In genomic region chr19:29454141-29454601, GRCm38 (mm10) we compare ENCODE assay signal across 19 mouse cellular contexts. TPM values are rescaled to one million over a fixed set of nuclear protein-coding genes. Genes with fewer than 3 reads are reported as not detected.
DNase-seq lines count a peak whose midpoint lies in the region; ATAC-seq and TF ChIP-seq lines count a peak whose summit lies in the region.
"Had no signal": no experiment of that assay in that cellular context is flagged by ENCODE, and none has a peak within 500 bp of the region (broad histone marks: within the 10 kb centered on the region; RNA-seq: fewer than 3 reads in every experiment).

No protein-coding gene starts in this region.

- H3K4me1 ChIP-seq in spleen, adult 2 months (ENCODE audit: control insufficient read depth, insufficient read depth, insufficient read length) = peaks cover 8% of the 10 kb centered on the region; the same call in 1 of the 2 replicates
- no peaks in the 10 kb centered on the region for H3K4me1 ChIP-seq in intestine, embryonic 15.5 days (replicated peaks)
- H3K4me1 ChIP-seq: embryonic facial prominence, embryonic 12.5 days; liver, embryonic 15.5 days; midbrain, embryonic 13.5 days; neural tube, embryonic 13.5 days had no signal

- 14% methylated on average over 10 of the region's 10 CpGs for WGBS in spleen, adult 2 months
- 80% methylated on average over 10 of the region's 10 CpGs for WGBS in intestine, embryonic 15.5 days

- H3K27me3 ChIP-seq in spleen, adult 2 months (ENCODE audit: control insufficient read depth, insufficient read depth, low read length) = no peaks in the 10 kb centered on the region
- H3K27me3 ChIP-seq in intestine, embryonic 15.5 days (replicated peaks) = no peaks in the 10 kb centered on the region
- H3K27me3 ChIP-seq: embryonic facial prominence, embryonic 12.5 days; liver, embryonic 15.5 days; midbrain, embryonic 13.5 days; neural tube, embryonic 13.5 days had no signal

- no peak for TF ChIP-seq CTCF in spleen, adult 2 months (IDR thresholded peaks at IDR 0.05; ENCODE audit: extremely low read depth, insufficient read depth, insufficient read length, insufficient replicate concordance)
- TF ChIP-seq CTCF in gastrocnemius, adult 2 months (IDR thresholded peaks at IDR 0.05) = no peak

- no peaks in the 10 kb centered on the region for H3K9me3 ChIP-seq in intestine, embryonic 15.5 days
- H3K9me3 ChIP-seq: embryonic facial prominence, embryonic 12.5 days; liver, embryonic 15.5 days; midbrain, embryonic 13.5 days; neural tube, embryonic 13.5 days had no signal

- H3K27ac ChIP-seq in spleen, adult 2 months (ENCODE audit: insufficient read depth, low read length) = peak overlapping the region; percentile 52
- no peak overlapping the region for H3K27ac ChIP-seq in gastrocnemius, adult 2 months
- H3K27ac ChIP-seq in intestine, embryonic 15.5 days = no peak overlapping the region
- H3K27ac ChIP-seq: embryonic facial prominence, embryonic 12.5 days; liver, embryonic 15.5 days; midbrain, embryonic 13.5 days; neural tube, embryonic 13.5 days had no signal

- H3K4me2 ChIP-seq in intestine, embryonic 15.5 days (replicated peaks) = no peak overlapping the region
- H3K4me2 ChIP-seq: embryonic facial prominence, embryonic 12.5 days; liver, embryonic 15.5 days; midbrain, embryonic 13.5 days; neural tube, embryonic 13.5 days had no signal

- H3K9ac ChIP-seq in intestine, embryonic 15.5 days = no peak overlapping the region
- H3K9ac ChIP-seq: embryonic facial prominence, embryonic 12.5 days; liver, embryonic 15.5 days; midbrain, embryonic 13.5 days; neural tube, embryonic 13.5 days had no signal

- DNase-seq in spleen, adult 2 months (ENCODE audit: low read depth in 1 of 2, low spot score in 2 of 2) = peak; percentile 46 to 85
- DNase-seq in spleen, adult 18-20 months = no peak
- no peak for DNase-seq in cerebellum, postnatal 25 days
- DNase-seq in gastrocnemius, adult 2 months = no peak
- DNase-seq: adrenal gland, postnatal 25 days; cerebellum, postnatal 36 days; heart, postnatal 4 days; kidney, postnatal 25 days; lung, postnatal 14 days had no signal

- no peaks in the 10 kb centered on the region for H3K36me3 ChIP-seq in spleen, adult 2 months (ENCODE audit: control insufficient read depth, insufficient read depth, low read length)
- H3K36me3 ChIP-seq in intestine, embryonic 15.5 days = no peaks in the 10 kb centered on the region
- H3K36me3 ChIP-seq: embryonic facial prominence, embryonic 12.5 days; liver, embryonic 15.5 days; midbrain, embryonic 13.5 days; neural tube, embryonic 13.5 days had no signal

- TF ChIP-seq POLR2A in spleen, adult 2 months (IDR thresholded peaks at IDR 0.05; ENCODE audit: low read depth, low read length) = no peak

- intact Hi-C loops in gastrocnemius, adult 2 months (cut with DNase I) = no loop called here

- peak overlapping the region; percentile 28 for H3K4me3 ChIP-seq in spleen, adult 2 months (ENCODE audit: extremely low read depth, insufficient read depth, insufficient read length)
- H3K4me3 ChIP-seq in gastrocnemius, adult 2 months = no peak overlapping the region
- H3K4me3 ChIP-seq in intestine, embryonic 15.5 days (replicated peaks) = no peak overlapping the region
- H3K4me3 ChIP-seq: embryonic facial prominence, embryonic 12.5 days; liver, embryonic 15.5 days; midbrain, embryonic 13.5 days; neural tube, embryonic 13.5 days had no signal

- peak; percentile 61 for ATAC-seq in granulocyte monocyte progenitor cell, adult 5-6 weeks (replicated peaks; ENCODE audit: poor library complexity, severe bottlenecking)
- peak; percentile 65 for ATAC-seq in neutrophil, adult 5-6 weeks (ENCODE audit: extremely low read depth, insufficient number of reproducible peaks, low FRiP score, poor library complexity, severe bottlenecking)
- no peak for ATAC-seq in intestine, embryonic 15.5 days
- ATAC-seq: intestine, postnatal 0 days; midbrain, embryonic 13.5 days had no signal

RNA-seq across cellular contexts. Expression of gene Pdcd1lg2, which starts 43.5 kb away (rescaled TPM):
- 1.0 and 1.2 TPM in 2 replicates for polyA plus RNA-seq in spleen, adult 2 months (2012; rRNA removed)
- total RNA-seq in granulocyte monocyte progenitor cell, adult 5-6 weeks (2014; fragmentation: Nextera tagmentation) = not detected in 2 replicates
- not detected in 2 replicates for total RNA-seq in granulocyte monocyte progenitor cell, adult 5-6 weeks (2017)
- total RNA-seq in neutrophil, adult 5-6 weeks (2017) = 5.8 and 5.9 TPM in 2 replicates
- total RNA-seq in gastrocnemius, adult 2 months (2021) = not detected
- polyA plus RNA-seq in intestine, embryonic 15.5 days (2015; fragmentation: Nextera tagmentation; extraction: Ambion mirVana) = not detected in 2 replicates
- total RNA-seq: adrenal gland, postnatal 25 days; heart, postnatal 4 days; layer of hippocampus, postnatal 14 days had no signal
- polyA plus RNA-seq: intestine, postnatal 0 days; limb, embryonic 11.5 days; liver, embryonic 15.5 days; neural tube, embryonic 13.5 days had no signal

Comparison
In these comparisons a context has a peak if more than half of its experiments do, and no peak if none do; other contexts are left out.
1. DNase-seq: peak in spleen, adult 2 months (2 of 2); none in spleen, adult 18-20 months (0 of 2), cerebellum, postnatal 25 days (0 of 2) and gastrocnemius, adult 2 months (single experiment).